Mouse (Mus musculus) embryo, embryonic 10 days (tissue): ENCODE results near the gene Rnf10.
A peak's percentile ranks its signal among the peaks of the same experiment; 100 is the strongest.

Source experiments
- DNase-seq: peaks from one replicate; pipeline ENCODE4 v3.0.0-alpha.2; 2015; ENCODE audit warnings: low spot score

Rnf10 gene

GRCm38 (mm10) chr5:115275998-115276397 lies 3.3 kb upstream of the Rnf10 start:
- peak; percentile 69 for DNase-seq

GRCm38 (mm10) chr5:115274771-115275170 lies 2.1 kb upstream of the Rnf10 start:
- no peak for DNase-seq

GRCm38 (mm10) chr5:115274353-115274752 lies 1.7 kb upstream of the Rnf10 start:
- no peak for DNase-seq

- DNase-seq: no peak
These were observed 944 bp upstream of the Rnf10 start for GRCm38 (mm10) chr5:115273549-115274135.

- peak; percentile 58 for DNase-seq
These were observed 527 bp downstream of the Rnf10 start for GRCm38 (mm10) chr5:115271931-115272811.

GRCm38 (mm10) chr5:115269969-115270368 lies 2.7 kb downstream of the Rnf10 start:
- no peak for DNase-seq

- DNase-seq: no peak
These were observed 4.4 kb downstream of the Rnf10 start for GRCm38 (mm10) chr5:115268266-115268665.

- DNase-seq: no peak
These were observed 5.1 kb downstream of the Rnf10 start for GRCm38 (mm10) chr5:115267469-115268045.

- no peak for DNase-seq
These were observed 5.8 kb downstream of the Rnf10 start for GRCm38 (mm10) chr5:115266787-115267468.

- DNase-seq: no peak
These were observed 6.4 kb downstream of the Rnf10 start for GRCm38 (mm10) chr5:115266340-115266739.

GRCm38 (mm10) chr5:115262502-115263291 lies 10.0 kb downstream of the Rnf10 start:
- no peak for DNase-seq

GRCm38 (mm10) chr5:115261880-115262279 lies 10.8 kb downstream of the Rnf10 start:
- no peak for DNase-seq

- no peak for DNase-seq
These were observed 11.6 kb downstream of the Rnf10 start for GRCm38 (mm10) chr5:115261141-115261540.

GRCm38 (mm10) chr5:115260356-115260755 lies 12.3 kb downstream of the Rnf10 start:
- no peak for DNase-seq

- DNase-seq: no peak
These were observed 15.7 kb downstream of the Rnf10 start for GRCm38 (mm10) chr5:115256909-115257546.

- no peak for DNase-seq
These were observed 17.2 kb downstream of the Rnf10 start for GRCm38 (mm10) chr5:115255472-115255871.

GRCm38 (mm10) chr5:115240191-115240590 lies 32.5 kb downstream of the Rnf10 start:
- DNase-seq: no peak

GRCm38 (mm10) chr5:115238729-115239195 lies 33.9 kb downstream of the Rnf10 start:
- peak; percentile 38 for DNase-seq

- peak; percentile 96 for DNase-seq
These were observed 34.6 kb downstream of the Rnf10 start for GRCm38 (mm10) chr5:115237803-115238728.

- DNase-seq: peak; percentile 90
These were observed 36.9 kb downstream of the Rnf10 start, which contains the start of gene Pop5 for GRCm38 (mm10) chr5:115235786-115236263. Pop5 (plus strand) TSS chr5:115235836.
